Mouse (Mus musculus) gastrocnemius, postnatal 36 days (tissue): ENCODE measurements at regions not wholly inside any gene's neighbourhood (a gene's known extent, or its start where the extent isn't known, plus 50 kb on each side); places are given as distances from the start of the nearest gene placed in this dataset.

Experiments
- DNase-seq, 2 experiments: peaks; one replicate each; pipeline ENCODE4 v3.0.0; 2022
- intact Hi-C: fragments of 180-260 bp; cut with DNase I; formaldehyde crosslinking; loops from one replicate; pipeline ENCODE4 v1.15.1; 2025

DNA sequence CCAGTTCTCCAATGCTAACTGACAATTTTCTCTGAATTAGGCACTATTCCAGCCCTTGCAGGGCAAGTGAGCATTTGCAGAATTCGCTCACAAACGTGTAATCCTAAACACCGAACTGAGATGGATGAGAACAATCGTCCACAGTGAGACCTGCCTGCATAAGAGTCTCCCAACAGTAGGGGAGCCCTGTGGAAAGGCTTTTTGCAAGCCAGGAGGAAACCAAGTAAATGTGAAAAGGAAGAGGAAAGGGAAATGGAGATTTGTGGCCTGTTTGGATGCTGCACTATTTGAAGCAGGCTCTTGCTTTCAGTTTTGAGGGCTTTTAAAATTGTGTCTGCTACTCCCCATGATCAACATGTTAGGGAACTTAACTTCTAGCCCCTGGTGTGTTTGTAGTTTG lies 470.9 kb upstream of the A830018L16Rik start:
- intact Hi-C loops: no loop called here
- DNase-seq: no peak
